Mouse (Mus musculus) kidney, postnatal 0 days (tissue): ENCODE measurements around the gene B230104I21Rik. TPM values are rescaled to one million over a fixed set of nuclear protein-coding genes. Genes with fewer than 3 reads are reported as not detected.

ENCODE experiments used
- ATAC-seq: fragments of 200-750 bp; cut with Nextera tagmentation; replicated peaks from 2 replicates; pipeline ENCODE4 v1.8.0; 2017; ENCODE audit warnings: low read depth, moderate number of reproducible peaks, moderate TSS enrichment, moderate library complexity; ENCODE audit not compliant: low FRiP score
- DNase-seq: peaks from one replicate; pipeline ENCODE4 v3.0.0-alpha.2; 2016; ENCODE audit warnings: low spot score
- H3K27ac ChIP-seq: fragments of 300-500 bp; sonication (generic); 2 replicates; pipeline ENCODE4 v1.5.1; 2014; ENCODE audit warnings: mild to moderate bottlenecking
- H3K27me3 ChIP-seq: fragments of 300-500 bp; sonication (generic); 2 replicates; pipeline ENCODE4 v1.6.1; 2014; ENCODE audit warnings: low read length, mixed read lengths; ENCODE audit not compliant: insufficient read depth
- H3K36me3 ChIP-seq: fragments of 300-500 bp; sonication (generic); 2 replicates; pipeline ENCODE4 v1.6.1; 2014; ENCODE audit warnings: low read length, mixed read lengths; ENCODE audit not compliant: insufficient read depth
- H3K4me1 ChIP-seq: fragments of 300-500 bp; sonication (generic); replicated peaks from 2 replicates; pipeline ENCODE4 v1.6.1; 2014; ENCODE audit warnings: antibody characterized with exemption, low read length, mixed read lengths; ENCODE audit not compliant: insufficient read depth
- H3K4me2 ChIP-seq: fragments of 300-500 bp; sonication (generic); 2 replicates; pipeline ENCODE4 v1.6.1; 2014; ENCODE audit warnings: mild to moderate bottlenecking, low read length, moderate library complexity, mixed read lengths
- H3K4me3 ChIP-seq: fragments of 300-500 bp; sonication (generic); replicated peaks from 2 replicates; pipeline ENCODE4 v1.5.1; 2014; ENCODE audit warnings: low read depth, low read length
- H3K9ac ChIP-seq: fragments of 300-500 bp; sonication (generic); 2 replicates; pipeline ENCODE4 v1.6.1; 2014; ENCODE audit warnings: low read depth, low read length
- H3K9me3 ChIP-seq: fragments of 300-500 bp; sonication (generic); replicated peaks from 2 replicates; pipeline ENCODE4 v1.6.1; 2016; ENCODE audit warnings: low read length, inconsistent platforms, mixed read lengths
- CTCF ChIP-seq: IDR thresholded peaks from 2 replicates; pipeline ENCODE4 v1.5.1; 2016; ENCODE audit warnings: antibody characterized with exemption, low read depth, mild to moderate bottlenecking, moderate library complexity
- WGBS: fragments of 180-500 bp; shearing (Covaris S2); extraction: QIAGEN DNeasy Blood & Tissue Kit; methylation state at CpG from one replicate; pipeline ENCODE4 v1.1.7; 2014; 5-methylcytosine and 5-hydroxymethylcytosine counted together
- polyA plus RNA-seq: library from polyadenylated mRNA; unstranded; fragments of >200 nt; fragmentation: Nextera tagmentation; extraction: Ambion mirVana; gene quantifications from 2 replicates; pipeline ENCODE4 v1.2.1, GENCODE M21; 2015

Gene B230104I21Rik
- polyA plus RNA-seq, 1 experiment from 2014 or later, result not detected

DNA sequence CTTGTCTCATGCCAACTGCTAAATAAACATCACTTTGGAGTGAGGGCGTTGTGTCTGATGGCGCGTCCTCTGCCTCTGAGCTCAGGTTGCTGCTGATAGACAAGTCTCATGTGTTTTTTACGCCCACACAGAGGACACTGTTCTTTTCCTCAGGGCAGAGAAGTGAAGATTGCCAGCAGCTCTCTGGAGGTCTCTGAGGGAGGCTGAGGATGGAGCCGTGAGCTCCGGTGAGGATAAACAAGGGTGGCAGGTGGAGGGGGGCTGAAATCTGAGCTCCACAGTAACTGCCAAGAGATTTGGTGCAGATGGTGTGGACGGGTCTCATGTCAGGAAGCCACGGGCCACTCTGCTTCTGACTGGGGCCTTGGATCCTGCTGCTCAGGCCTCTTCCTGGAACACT is 50.9 kb downstream of the B230104I21Rik start:
- peak; percentile 65 for DNase-seq

GRCm38 (mm10) chr4:154389641-154390040 is 53.7 kb downstream of the B230104I21Rik start:
- TF ChIP-seq CTCF, result no peak
- 56% methylated on average over 2 of the region's 2 CpGs for WGBS
- Histone ChIP-seq H3K27ac (peak overlapping the region; percentile 62), H3K27me3 (no peaks in the 10 kb centered on the region; the same call in 1 of the 2 replicates), H3K4me3 (no peak overlapping the region), H3K4me2 (no peak overlapping the region), H3K4me1 (peaks cover 12% of the 10 kb centered on the region), H3K36me3 (no peaks in the 10 kb centered on the region), H3K9ac (no peak overlapping the region), H3K9me3 (no peaks in the 10 kb centered on the region)
- no peak for ATAC-seq
- DNase-seq, result peak; percentile 80

More for the DNA sequence above, 50.9 kb downstream of the B230104I21Rik start:
- ATAC-seq, result no peak
- no peak overlapping the region for H3K4me2 ChIP-seq
- H3K4me3 ChIP-seq, result no peak overlapping the region
- no peaks in the 10 kb centered on the region; the same call in 1 of the 2 replicates for H3K27me3 ChIP-seq
- no peak for TF ChIP-seq CTCF
- H3K4me1 ChIP-seq, result peaks cover 12% of the 10 kb centered on the region
- 30% methylated on average over 8 of the region's 8 CpGs for WGBS
- no peaks in the 10 kb centered on the region for H3K9me3 ChIP-seq
- no peak overlapping the region for H3K27ac ChIP-seq
- no peak overlapping the region for H3K9ac ChIP-seq
- H3K36me3 ChIP-seq, result no peaks in the 10 kb centered on the region

DNA sequence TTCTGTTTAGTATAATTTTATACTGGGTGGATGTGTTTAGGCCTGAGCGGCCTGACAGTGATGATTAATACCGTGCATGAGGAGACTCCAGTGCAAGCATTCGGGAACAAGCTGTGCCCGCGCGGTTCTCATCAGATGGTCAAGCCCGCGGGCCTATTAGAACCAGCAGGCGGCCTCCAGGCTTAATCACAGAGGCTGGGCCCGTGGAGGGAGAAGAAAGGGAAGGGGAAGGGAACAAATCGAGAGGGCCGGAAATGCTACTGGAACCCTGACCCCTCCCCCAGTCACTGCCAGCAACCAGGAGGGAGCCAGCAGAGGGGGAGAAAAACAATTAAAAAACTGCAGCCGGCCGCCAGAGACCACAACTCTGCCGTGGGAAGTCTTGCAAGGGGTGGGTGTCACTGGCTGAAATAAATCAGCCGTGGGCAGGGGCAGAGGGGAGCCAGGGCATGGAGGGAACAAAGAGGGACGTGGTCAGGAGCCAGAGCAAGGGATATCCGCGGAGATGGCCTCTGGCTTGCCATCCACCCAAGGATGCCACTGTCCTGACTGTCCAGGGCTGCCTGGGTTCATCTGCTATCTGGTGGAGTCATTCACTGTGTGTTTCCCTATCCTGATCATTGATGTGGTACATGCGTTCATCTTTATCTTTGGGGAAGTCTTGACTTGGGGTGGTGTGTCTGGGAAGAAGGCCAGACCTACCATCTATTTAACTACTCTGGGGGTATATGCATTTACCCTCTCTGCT is 54.6 kb downstream of the B230104I21Rik start:
- WGBS, result 7% methylated on average over 19 of the region's 20 CpGs

GRCm38 (mm10) chr4:154392641-154393040 is 56.7 kb downstream of the B230104I21Rik start:
- Histone ChIP-seq H3K9ac (no peak overlapping the region), H3K27ac (no peak overlapping the region), H3K4me1 (peaks cover 12% of the 10 kb centered on the region), H3K27me3 (no peaks in the 10 kb centered on the region; the same call in 1 of the 2 replicates), H3K9me3 (no peaks in the 10 kb centered on the region), H3K4me3 (no peak overlapping the region), H3K4me2 (no peak overlapping the region), H3K36me3 (no peaks in the 10 kb centered on the region)
- ATAC-seq (no peak), DNase-seq (no peak)
- TF ChIP-seq CTCF, result peak; percentile 58
- 65% methylated on average over 1 of the region's 1 CpGs for WGBS

More for the DNA sequence above, 54.6 kb downstream of the B230104I21Rik start:
- Histone ChIP-seq H3K27me3 (no peaks in the 10 kb centered on the region; the same call in 1 of the 2 replicates), H3K4me1 (peaks cover 12% of the 10 kb centered on the region), H3K36me3 (no peaks in the 10 kb centered on the region), H3K27ac (peak overlapping the region; percentile 62; the same call in 1 of the 2 replicates), H3K4me3 (no peak overlapping the region), H3K4me2 (no peak overlapping the region), H3K9me3 (no peaks in the 10 kb centered on the region), H3K9ac (no peak overlapping the region)
- peak; percentile 30; the same call in 1 of the 2 replicates for ATAC-seq
- DNase-seq, result peak; percentile 81
- TF ChIP-seq CTCF, result peak; percentile 35; the same call in 1 of the 2 replicates

GRCm38 (mm10) chr4:154393196-154394122 is 57.5 kb downstream of the B230104I21Rik start:
- no peak overlapping the region for H3K4me3 ChIP-seq
- H3K9ac ChIP-seq, result no peak overlapping the region
- DNase-seq (peak; percentile 65), ATAC-seq (peak; percentile 22; the same call in 1 of the 2 replicates)
- no peak overlapping the region for H3K27ac ChIP-seq
- no peaks in the 10 kb centered on the region for H3K36me3 ChIP-seq
- no peaks in the 10 kb centered on the region; the same call in 1 of the 2 replicates for H3K27me3 ChIP-seq
- peak; percentile 72 for TF ChIP-seq CTCF
- no peaks in the 10 kb centered on the region for H3K9me3 ChIP-seq
- whole genome bisulfite sequencing, result 22% methylated on average over 18 of the region's 18 CpGs
- peaks cover 12% of the 10 kb centered on the region for H3K4me1 ChIP-seq
- H3K4me2 ChIP-seq, result no peak overlapping the region
